9 mouse cellular contexts compared by ENCODE assay signal in the genomic region with DNA sequence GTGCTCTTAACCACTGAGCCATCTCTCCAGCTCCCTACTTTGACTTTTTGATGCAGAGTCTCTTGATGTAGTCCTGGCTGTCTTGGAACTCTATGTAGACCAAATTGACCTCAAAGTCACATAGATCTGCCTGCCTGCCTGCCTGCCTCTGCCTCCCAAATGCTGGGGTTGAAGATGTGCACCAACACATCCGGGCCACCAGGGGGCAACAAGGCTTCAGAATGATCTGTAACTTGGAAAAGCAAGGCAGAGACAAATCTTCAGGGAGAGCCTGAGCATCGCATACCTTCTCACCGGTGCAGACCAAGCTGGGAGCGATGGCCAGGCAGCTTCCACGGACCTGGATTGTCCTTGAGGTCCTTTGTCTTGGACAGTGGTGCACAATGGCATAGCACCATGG. TPM values are rescaled to one million over a fixed set of nuclear protein-coding genes. Genes with fewer than 3 reads are reported as not detected.
DNase-seq lines count a peak whose midpoint lies in the region; ATAC-seq and TF ChIP-seq lines count a peak whose summit lies in the region.
"Had no signal": no experiment of that assay in that cellular context is flagged by ENCODE, and none has a peak within 500 bp of the region (broad histone marks: within the 10 kb centered on the region; RNA-seq: fewer than 3 reads in every experiment).

No protein-coding gene starts in this region.

- H3K27me3 ChIP-seq in limb, embryonic 11.5 days (ENCODE audit: control insufficient read depth, insufficient read depth, low read length), result no peaks in the 10 kb centered on the region
- H3K27me3 ChIP-seq: embryonic facial prominence, embryonic 13.5 days had no signal

- ATAC-seq in erythroblast, adult 5-6 weeks (replicated peaks; ENCODE audit: low FRiP score, poor library complexity, severe bottlenecking), result peak; percentile 93
- ATAC-seq in limb, embryonic 11.5 days (ENCODE audit: insufficient number of reproducible peaks, low FRiP score, low TSS enrichment, low read depth), result no peak

- TF ChIP-seq CTCF in olfactory bulb, adult 2 months (IDR thresholded peaks at IDR 0.05; ENCODE audit: insufficient read depth, low read depth, low read length), result peak; percentile 64

- intact Hi-C loops in heart, postnatal 25 days (cut with DNase I), result no loop called here

- H3K27ac ChIP-seq in limb, embryonic 11.5 days (replicated peaks; ENCODE audit: low read depth, low read length), result no peak overlapping the region
- H3K27ac ChIP-seq in olfactory bulb, adult 2 months (ENCODE audit: insufficient read depth, low read depth, low read length), result no peak overlapping the region
- H3K27ac ChIP-seq: embryonic facial prominence, embryonic 13.5 days had no signal

- no peak overlapping the region for H3K4me2 ChIP-seq in limb, embryonic 11.5 days (ENCODE audit: low read depth, severe bottlenecking)
- H3K4me2 ChIP-seq: embryonic facial prominence, embryonic 13.5 days had no signal

- no peak overlapping the region for H3K4me3 ChIP-seq in limb, embryonic 11.5 days (ENCODE audit: low read depth, low read length)
- no peak overlapping the region for H3K4me3 ChIP-seq in olfactory bulb, adult 2 months (ENCODE audit: insufficient read depth, low read depth, low read length)
- H3K4me3 ChIP-seq: embryonic facial prominence, embryonic 13.5 days had no signal

- no peak overlapping the region for H3K9ac ChIP-seq in limb, embryonic 11.5 days (ENCODE audit: low read length)
- H3K9ac ChIP-seq: embryonic facial prominence, embryonic 13.5 days had no signal

- H3K36me3 ChIP-seq in limb, embryonic 11.5 days (ENCODE audit: control insufficient read depth, insufficient read depth, low read length), result no peaks in the 10 kb centered on the region; the same call in 1 of the 2 replicates

- H3K9me3 ChIP-seq in limb, embryonic 11.5 days (ENCODE audit: control insufficient read depth, low read length), result no peaks in the 10 kb centered on the region
- H3K9me3 ChIP-seq: embryonic facial prominence, embryonic 13.5 days had no signal

- 36% methylated on average over 5 of the region's 5 CpGs for WGBS in limb, embryonic 11.5 days
- WGBS in olfactory bulb, adult 2 months, result 36% methylated on average over 5 of the region's 5 CpGs

- DNase-seq in heart, adult 18-20 months, result peak; percentile 72 to 77
- no peak for DNase-seq in heart, postnatal 25 days (ENCODE audit: low spot score)
- peak; percentile 87 for DNase-seq in CD4-positive helper T cell, adult 2 months (ENCODE audit: low read depth, low spot score)
- DNase-seq in adipocyte (ENCODE audit: low spot score), result peak; percentile 61
- DNase-seq in limb, embryonic 11.5 days (ENCODE audit: low spot score), result peak; percentile 50
- no peak for DNase-seq in left cerebral cortex, adult 8-10 months (ENCODE audit: low spot score in 2 of 2)

- H3K4me1 ChIP-seq in limb, embryonic 11.5 days (ENCODE audit: control insufficient read depth, insufficient read depth, low read length), result no peaks in the 10 kb centered on the region
- no peaks in the 10 kb centered on the region for H3K4me1 ChIP-seq in olfactory bulb, adult 2 months (ENCODE audit: control insufficient read depth, insufficient read depth, low read length)
- H3K4me1 ChIP-seq: embryonic facial prominence, embryonic 13.5 days had no signal

- no peak for TF ChIP-seq POLR2A in olfactory bulb, adult 2 months (IDR thresholded peaks at IDR 0.05; ENCODE audit: insufficient read depth, low read depth, low read length)

RNA-seq across cellular contexts. Expression of a gene that starts 7.9 kb away (rescaled TPM):
- 10 to 100 TPM; 31.4 to 55.0 TPM for total RNA-seq in heart, adult 18-20 months (2021)
- 10 to 100 TPM; 43.0 to 43.2 TPM for total RNA-seq in heart, postnatal 25 days (2021)
- 14.6 and 20.3 TPM in 2 replicates for total RNA-seq in erythroblast, adult 5-6 weeks (2015; ENCODE audit: low replicate concordance)
- total RNA-seq in erythroblast, adult 5-6 weeks (2017; ENCODE audit: low replicate concordance), result 13.9 and 51.4 TPM in 2 replicates
- polyA plus RNA-seq in limb, embryonic 11.5 days (2014; fragmentation: Nextera tagmentation; extraction: Ambion mirVana), result 38.9 and 43.3 TPM in 2 replicates
- polyA plus RNA-seq in olfactory bulb, adult 2 months (2012; ENCODE audit: insufficient read depth, insufficient read length, low replicate concordance, missing spikeins), result not detected in 2 replicates
- 10 to 100 TPM; 81.8 to 96.8 (median 91.6) TPM for total RNA-seq in left cerebral cortex, adult 8-10 months (2022)

RNA-seq across cellular contexts. Expression of a gene that starts 13.2 kb away (rescaled TPM):
- 10 to 100 TPM; 13.6 to 17.2 TPM for total RNA-seq in heart, adult 18-20 months (2021)
- 10 to 100 TPM; 11.9 to 12.9 TPM for total RNA-seq in heart, postnatal 25 days (2021)
- total RNA-seq in erythroblast, adult 5-6 weeks (2015; ENCODE audit: low replicate concordance), result 7.3 and 19.6 TPM in 2 replicates
- 1.7 and 4.2 TPM in 2 replicates for total RNA-seq in erythroblast, adult 5-6 weeks (2017; ENCODE audit: low replicate concordance)
- 5.5 and 8.2 TPM in 2 replicates for polyA plus RNA-seq in limb, embryonic 11.5 days (2014; fragmentation: Nextera tagmentation; extraction: Ambion mirVana)
- not detected in 2 replicates for polyA plus RNA-seq in olfactory bulb, adult 2 months (2012; ENCODE audit: insufficient read depth, insufficient read length, low replicate concordance, missing spikeins)
- total RNA-seq in left cerebral cortex, adult 8-10 months (2022), result 10 to 100 TPM; 11.8 to 17.1 (median 14.0) TPM

RNA-seq across cellular contexts. Expression of a gene that starts 27.6 kb away (rescaled TPM):
- total RNA-seq in heart, adult 18-20 months (2021), result 1 to 10 TPM; 8.1 to 9.8 TPM
- total RNA-seq in heart, postnatal 25 days (2021), result 1 to 10 TPM; 6.7 to 7.1 TPM
- total RNA-seq in erythroblast, adult 5-6 weeks (2015; ENCODE audit: low replicate concordance), result 4.2 TPM in 1 of 2 replicates, not detected in the other
- total RNA-seq in erythroblast, adult 5-6 weeks (2017; ENCODE audit: low replicate concordance), result 4.8 and 10.6 TPM in 2 replicates
- 28.4 and 30.6 TPM in 2 replicates for polyA plus RNA-seq in limb, embryonic 11.5 days (2014; fragmentation: Nextera tagmentation; extraction: Ambion mirVana)
- not detected in 2 replicates for polyA plus RNA-seq in olfactory bulb, adult 2 months (2012; ENCODE audit: insufficient read depth, insufficient read length, low replicate concordance, missing spikeins)
- total RNA-seq in left cerebral cortex, adult 8-10 months (2022), result 10 to 100 TPM; 24.7 to 31.7 (median 27.3) TPM

RNA-seq across cellular contexts. Expression of a gene that starts 36.0 kb away (rescaled TPM):
- 10 to 100 TPM; 11.4 to 14.3 TPM for total RNA-seq in heart, adult 18-20 months (2021)
- 10 to 100 TPM; 11.5 to 12.2 TPM for total RNA-seq in heart, postnatal 25 days (2021)
- 2.5 TPM in 1 of 2 replicates, not detected in the other for total RNA-seq in erythroblast, adult 5-6 weeks (2015; ENCODE audit: low replicate concordance)
- 3.7 and 4.3 TPM in 2 replicates for total RNA-seq in erythroblast, adult 5-6 weeks (2017; ENCODE audit: low replicate concordance)
- 13.9 and 14.9 TPM in 2 replicates for polyA plus RNA-seq in limb, embryonic 11.5 days (2014; fragmentation: Nextera tagmentation; extraction: Ambion mirVana)
- not detected in 2 replicates for polyA plus RNA-seq in olfactory bulb, adult 2 months (2012; ENCODE audit: insufficient read depth, insufficient read length, low replicate concordance, missing spikeins)
- total RNA-seq in left cerebral cortex, adult 8-10 months (2022), result 1 to 10 TPM; 6.8 to 8.0 (median 7.7) TPM

RNA-seq across cellular contexts. Expression of a gene that starts 36.1 kb away (rescaled TPM):
- 100 to 1,000 TPM; 214 to 228 TPM for total RNA-seq in heart, adult 18-20 months (2021)
- 100 to 1,000 TPM; 243 to 255 TPM for total RNA-seq in heart, postnatal 25 days (2021)
- 104 and 108 TPM in 2 replicates for total RNA-seq in erythroblast, adult 5-6 weeks (2015; ENCODE audit: low replicate concordance)
- 44.6 and 57.0 TPM in 2 replicates for total RNA-seq in erythroblast, adult 5-6 weeks (2017; ENCODE audit: low replicate concordance)
- polyA plus RNA-seq in limb, embryonic 11.5 days (2014; fragmentation: Nextera tagmentation; extraction: Ambion mirVana), result 864 and 871 TPM in 2 replicates
- polyA plus RNA-seq in olfactory bulb, adult 2 months (2012; ENCODE audit: insufficient read depth, insufficient read length, low replicate concordance, missing spikeins), result not detected in 2 replicates
- 100 to 1,000 TPM; 291 to 329 (median 323) TPM for total RNA-seq in left cerebral cortex, adult 8-10 months (2022)

Comparison
In these comparisons a context has a peak if more than half of its experiments do, and no peak if none do; other contexts are left out.
1. DNase-seq: peak in heart, adult 18-20 months (2 of 2), CD4-positive helper T cell, adult 2 months (single experiment), adipocyte (single experiment) and limb, embryonic 11.5 days (single experiment); none in heart, postnatal 25 days (single experiment) and left cerebral cortex, adult 8-10 months (0 of 2).